Mouse (Mus musculus) myocyte (in vitro differentiated cells): ENCODE results near the gene Rnd3. TPM values are rescaled to one million over a fixed set of nuclear protein-coding genes. Genes with fewer than 3 reads are reported as not detected.

Experiments
- H3K27me3 ChIP-seq: one replicate; pipeline ENCODE4 v1.6.1; 2011; ENCODE audit not compliant: control insufficient read depth, insufficient read depth, insufficient read length
- H3K36me3 ChIP-seq: one replicate; pipeline ENCODE4 v1.6.1; 2011; ENCODE audit not compliant: control insufficient read depth, insufficient read depth
- H3K4me2 ChIP-seq: one replicate; pipeline ENCODE4 v1.6.1; 2011; ENCODE audit warnings: low read depth, control low read depth
- H3K4me3 ChIP-seq: one replicate; pipeline ENCODE4 v1.5.1; 2011; ENCODE audit warnings: mild to moderate bottlenecking, control low read depth, moderate library complexity
- H3K79me2 ChIP-seq: one replicate; pipeline ENCODE4 v1.6.1; 2011; ENCODE audit not compliant: control insufficient read depth, insufficient read depth
- H3ac ChIP-seq: one replicate; pipeline ENCODE4 v1.6.1; 2011; ENCODE audit not compliant: control insufficient read depth, insufficient read length
- CEBPB ChIP-seq: IDR thresholded peaks from 2 replicates; pipeline ENCODE4 v1.6.1; 2011; ENCODE audit warnings: mild to moderate bottlenecking, moderate library complexity; ENCODE audit not compliant: poor library complexity, insufficient read depth, severe bottlenecking
- E2F4 ChIP-seq: IDR thresholded peaks from one replicate; pipeline ENCODE4 v1.6.1; 2011; ENCODE audit warnings: mild to moderate bottlenecking, control low read depth, moderate library complexity; ENCODE audit not compliant: insufficient read depth
- MAX ChIP-seq: IDR thresholded peaks from one replicate; pipeline ENCODE4 v1.6.1; 2011; ENCODE audit warnings: low read depth, mild to moderate bottlenecking, control low read depth
- MYOD1 ChIP-seq, 3 experiments: IDR thresholded peaks; one replicate each; pipeline ENCODE4 v1.6.1; 2011; ENCODE audit warnings: control low read depth in 2 of 3, low read depth in 2 of 3, mild to moderate bottlenecking in 2 of 3, moderate library complexity in 1 of 3; ENCODE audit not compliant: insufficient read length in 2 of 3, control insufficient read depth in 1 of 3
- MYOG ChIP-seq, 3 experiments: IDR thresholded peaks; one replicate each; pipeline ENCODE4 v1.6.1; 2011; ENCODE audit warnings: control low read depth in 2 of 3, low read depth in 2 of 3, mild to moderate bottlenecking in 2 of 3; ENCODE audit not compliant: insufficient read length in 2 of 3, control insufficient read depth in 1 of 3, insufficient read depth in 1 of 3
- POLR2A ChIP-seq: IDR thresholded peaks from one replicate; pipeline ENCODE4 v1.6.1; 2011; ENCODE audit warnings: low read depth, mild to moderate bottlenecking, control low read depth, moderate library complexity; ENCODE audit not compliant: insufficient read length
- POLR2AphosphoS2 ChIP-seq: IDR thresholded peaks from one replicate; pipeline ENCODE4 v1.6.1; 2011; ENCODE audit warnings: low read depth, control low read depth; ENCODE audit not compliant: insufficient read length
- REST ChIP-seq: IDR thresholded peaks from one replicate; pipeline ENCODE4 v1.6.1; 2011; ENCODE audit warnings: mild to moderate bottlenecking, control low read depth, moderate library complexity; ENCODE audit not compliant: insufficient read depth, insufficient read length
- SRF ChIP-seq: IDR thresholded peaks from one replicate; pipeline ENCODE4 v1.6.1; 2011; ENCODE audit warnings: low read depth; ENCODE audit not compliant: control insufficient read depth, insufficient read length
- TCF12 ChIP-seq: IDR thresholded peaks from one replicate; pipeline ENCODE4 v1.6.1; 2011; ENCODE audit warnings: mild to moderate bottlenecking, control low read depth; ENCODE audit not compliant: poor library complexity, insufficient read depth, severe bottlenecking
- TCF3 ChIP-seq: IDR thresholded peaks from one replicate; pipeline ENCODE4 v1.6.1; 2011; ENCODE audit warnings: low read depth, control low read depth; ENCODE audit not compliant: insufficient read length
- USF1 ChIP-seq: IDR thresholded peaks from one replicate; pipeline ENCODE4 v1.6.1; 2011; ENCODE audit warnings: low read depth, mild to moderate bottlenecking, control low read depth, moderate library complexity
- polyA plus RNA-seq: library from polyadenylated mRNA; unstranded; fragments of >200 nt; fragmentation: generic; extraction: Trizol; gene quantifications from one replicate; pipeline ENCODE4 v1.2.1, GENCODE M21; 2012; ENCODE audit warnings: missing spikeins

The Rnd3 gene
- polyA plus RNA-seq, 1 experiment = 10.3 TPM

DNA sequence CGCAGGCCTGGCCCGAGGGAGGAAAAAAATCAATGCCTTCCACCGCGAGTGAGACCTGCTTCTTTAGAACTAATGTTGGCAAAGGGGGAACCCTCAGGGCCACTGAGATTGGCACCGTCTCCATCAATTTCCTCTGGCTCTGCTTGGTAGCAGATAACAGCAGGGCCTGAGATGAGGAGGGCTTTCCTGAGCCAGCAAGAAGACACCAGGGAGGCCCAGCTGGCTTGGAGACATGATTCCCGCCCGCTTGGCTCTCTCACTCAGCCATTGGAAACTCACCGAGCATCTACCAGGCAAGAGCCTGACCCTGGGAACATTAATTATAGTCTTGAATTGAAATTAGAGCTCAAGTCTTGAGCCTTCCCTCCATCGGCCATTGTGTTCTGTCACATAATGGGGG is 48.9 kb downstream of the Rnd3 start:
- Histone ChIP-seq H3K79me2 (no peaks in the 10 kb centered on the region), H3K4me2 (no peak overlapping the region), H3K36me3 (no peaks in the 10 kb centered on the region), H3K27me3 (no peaks in the 10 kb centered on the region), H3ac (no peak overlapping the region), H3K4me3 (no peak overlapping the region)
- no peak for TF ChIP-seq POLR2AphosphoS2
- no peak for TF ChIP-seq TCF3

DNA sequence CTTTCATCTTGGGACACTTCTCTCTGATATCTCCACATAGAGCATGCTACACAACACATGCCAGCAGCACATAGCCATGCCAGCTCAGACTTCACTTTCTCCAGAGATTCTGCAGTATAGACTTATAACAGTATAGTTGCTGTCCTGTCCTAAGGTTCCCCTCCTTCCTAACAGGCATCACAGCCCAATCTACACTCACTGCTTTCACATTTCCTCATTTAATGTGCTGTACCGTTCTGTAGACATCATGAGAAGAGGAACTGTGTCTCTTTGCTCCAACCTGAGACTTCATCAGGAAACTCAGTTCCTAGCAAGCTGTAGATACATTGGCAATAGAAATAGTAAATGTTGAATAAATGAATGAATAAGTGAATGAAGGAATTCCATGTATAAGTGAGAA is 49.7 kb downstream of the Rnd3 start:
- Histone ChIP-seq H3K36me3 (no peaks in the 10 kb centered on the region), H3ac (no peak overlapping the region), H3K27me3 (no peaks in the 10 kb centered on the region), H3K4me3 (no peak overlapping the region), H3K79me2 (no peaks in the 10 kb centered on the region), H3K4me2 (no peak overlapping the region)
- TF ChIP-seq MAX (no peak), MYOG (IDR thresholded peaks at IDR 0.05; ENCODE audit: control insufficient read depth in 1 of 3, insufficient read depth in 1 of 3, insufficient read length in 2 of 3, low read depth in 2 of 3) (no peak), CEBPB (no peak), SRF (no peak), POLR2A (no peak), REST (no peak), USF1 (no peak), E2F4 (no peak), MYOD1 (IDR thresholded peaks at IDR 0.05; ENCODE audit: control insufficient read depth in 1 of 3, insufficient read length in 2 of 3, low read depth in 2 of 3) (no peak), POLR2AphosphoS2 (no peak), TCF12 (no peak), TCF3 (no peak)

DNA sequence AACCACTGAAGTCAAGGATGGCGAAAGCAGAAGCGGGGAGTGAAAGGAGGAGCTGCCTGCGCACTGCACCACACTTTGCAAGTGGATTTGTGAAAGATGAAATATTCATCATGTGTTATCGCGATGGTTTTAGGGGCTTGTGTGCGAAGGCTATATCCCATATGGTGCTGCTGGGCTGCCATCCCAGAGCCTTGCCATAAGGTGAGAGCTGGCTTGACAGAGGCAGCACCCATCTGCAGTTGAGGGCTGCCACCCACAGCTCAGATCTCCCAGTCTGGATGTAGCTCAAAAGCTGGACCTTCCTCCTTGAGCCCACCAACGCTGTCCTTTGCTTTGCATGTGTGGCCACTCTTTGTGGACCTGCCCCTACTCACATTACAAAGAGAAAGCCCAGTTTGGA is 58.2 kb downstream of the Rnd3 start:
- no peaks in the 10 kb centered on the region for H3K79me2 ChIP-seq
- no peak overlapping the region for H3K4me2 ChIP-seq
- no peaks in the 10 kb centered on the region for H3K36me3 ChIP-seq
- no peaks in the 10 kb centered on the region for H3K27me3 ChIP-seq
- TF ChIP-seq MYOG (IDR thresholded peaks at IDR 0.05; ENCODE audit: control insufficient read depth in 1 of 3, insufficient read depth in 1 of 3, insufficient read length in 2 of 3, low read depth in 2 of 3) (no peak), POLR2AphosphoS2 (no peak), TCF3 (no peak), REST (no peak), CEBPB (no peak), USF1 (no peak), MAX (no peak), E2F4 (no peak), MYOD1 (IDR thresholded peaks at IDR 0.05; ENCODE audit: control insufficient read depth in 1 of 3, insufficient read length in 2 of 3, low read depth in 2 of 3) (no peak), TCF12 (no peak)
- no peak overlapping the region for H3ac ChIP-seq
- H3K4me3 ChIP-seq = no peak overlapping the region

DNA sequence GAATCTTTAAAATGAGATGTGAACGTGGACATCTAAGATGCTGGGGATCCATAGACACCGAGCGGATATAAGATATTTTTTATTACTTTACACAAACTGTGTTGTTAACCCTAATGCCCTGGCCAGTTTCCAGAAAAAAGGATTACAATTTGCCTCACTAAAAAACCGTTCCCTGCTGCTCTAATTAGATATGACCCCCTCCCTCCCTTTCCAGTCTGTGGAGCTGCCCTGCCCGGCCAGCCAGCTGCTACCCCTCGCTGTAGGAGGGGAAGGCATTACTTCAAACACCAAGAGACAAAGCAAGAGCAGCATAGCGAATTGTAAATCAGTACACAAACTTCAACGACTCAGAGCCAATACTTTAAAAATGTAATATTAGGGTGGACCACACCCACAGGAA is 58.9 kb downstream of the Rnd3 start:
- no peak overlapping the region for H3K4me3 ChIP-seq
- H3K36me3 ChIP-seq = no peaks in the 10 kb centered on the region
- no peak for TF ChIP-seq POLR2A
- TF ChIP-seq SRF = no peak
- no peak for TF ChIP-seq TCF3
- no peak for TF ChIP-seq USF1
- no peak for TF ChIP-seq REST
- TF ChIP-seq CEBPB = no peak
- TF ChIP-seq MAX = no peak
- no peak for TF ChIP-seq MYOD1 (IDR thresholded peaks at IDR 0.05; ENCODE audit: control insufficient read depth in 1 of 3, insufficient read length in 2 of 3, low read depth in 2 of 3)
- TF ChIP-seq E2F4 = no peak
- no peak for TF ChIP-seq TCF12
- no peak for TF ChIP-seq POLR2AphosphoS2
- TF ChIP-seq MYOG (IDR thresholded peaks at IDR 0.05; ENCODE audit: control insufficient read depth in 1 of 3, insufficient read depth in 1 of 3, insufficient read length in 2 of 3, low read depth in 2 of 3) = no peak
- H3K27me3 ChIP-seq = no peaks in the 10 kb centered on the region
- H3K79me2 ChIP-seq = no peaks in the 10 kb centered on the region
- no peak overlapping the region for H3ac ChIP-seq
- no peak overlapping the region for H3K4me2 ChIP-seq

DNA sequence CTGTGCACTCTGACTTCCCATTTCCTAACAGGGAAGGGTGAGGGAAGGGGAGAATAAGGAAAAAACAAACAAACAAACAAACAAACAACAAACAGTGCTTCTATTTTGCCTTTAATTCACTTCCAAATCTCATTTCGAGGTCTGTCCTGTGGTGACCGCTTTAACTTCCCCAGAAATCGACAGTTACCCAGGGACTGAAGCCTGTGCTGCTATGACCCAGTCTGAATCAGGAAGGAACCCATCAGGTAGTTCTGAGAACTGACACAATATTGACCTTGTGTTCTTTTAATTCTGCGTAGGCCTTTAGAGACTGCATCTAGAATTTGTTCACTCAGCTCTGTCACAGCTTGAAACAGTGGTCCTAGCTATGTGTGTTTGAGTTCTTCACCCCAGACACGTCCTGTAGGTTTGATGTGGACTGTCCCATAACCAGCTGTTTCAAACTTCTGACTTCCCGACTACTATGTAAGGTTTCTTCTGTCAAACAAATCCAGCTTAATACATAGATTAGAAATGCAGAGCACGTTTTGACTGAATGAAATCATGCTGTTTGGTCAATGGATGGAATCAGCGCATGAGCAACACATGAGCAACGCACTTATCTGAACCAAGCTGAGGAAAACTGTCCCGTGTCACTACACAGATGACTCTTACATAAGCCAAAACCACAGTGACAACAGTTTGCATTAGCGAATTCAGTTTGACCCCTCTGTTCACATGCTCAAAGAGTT is 59.9 kb downstream of the Rnd3 start:
- Histone ChIP-seq H3K4me3 (no peak overlapping the region), H3K4me2 (no peak overlapping the region), H3K79me2 (no peaks in the 10 kb centered on the region), H3K36me3 (no peaks in the 10 kb centered on the region), H3ac (no peak overlapping the region), H3K27me3 (no peaks in the 10 kb centered on the region)
- TF ChIP-seq POLR2AphosphoS2 = no peak
- TF ChIP-seq MAX = no peak
- no peak for TF ChIP-seq TCF12
- TF ChIP-seq USF1 = no peak
- TF ChIP-seq MYOD1 (IDR thresholded peaks at IDR 0.05; ENCODE audit: control insufficient read depth in 1 of 3, insufficient read length in 2 of 3, low read depth in 2 of 3) = no peak
